Mouse (Mus musculus): ENCODE results near the gene Lmnb2.

Gene Lmnb2

GRCm38 (mm10) chr10:80946684-80947437 lies 28.8 kb upstream of the Lmnb2 start:
- no peak for DNase-seq (ENCODE audit: low spot score in 2 of 2)

DNA sequence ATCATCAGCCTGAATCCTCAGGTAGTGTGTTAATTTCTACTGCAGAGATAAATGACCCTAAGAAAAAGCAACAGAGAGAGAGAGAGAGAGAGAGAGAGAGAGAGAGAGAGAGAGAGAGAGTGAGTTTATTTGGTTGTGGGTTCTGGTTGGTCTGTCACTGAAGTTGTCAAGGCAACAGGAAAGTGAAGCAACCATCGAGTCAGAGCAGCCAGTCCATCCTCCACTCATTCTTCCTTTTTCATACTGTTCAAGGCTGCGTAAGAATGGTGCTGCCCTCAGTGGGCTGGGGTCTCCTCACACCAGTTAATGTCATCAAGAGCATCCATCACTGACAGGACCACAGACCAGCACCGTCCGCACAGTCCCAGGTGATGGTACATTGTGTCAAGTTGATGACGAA lies 26.2 kb upstream of the Lmnb2 start:
- no peak for DNase-seq (ENCODE audit: low spot score in 2 of 2)

DNA sequence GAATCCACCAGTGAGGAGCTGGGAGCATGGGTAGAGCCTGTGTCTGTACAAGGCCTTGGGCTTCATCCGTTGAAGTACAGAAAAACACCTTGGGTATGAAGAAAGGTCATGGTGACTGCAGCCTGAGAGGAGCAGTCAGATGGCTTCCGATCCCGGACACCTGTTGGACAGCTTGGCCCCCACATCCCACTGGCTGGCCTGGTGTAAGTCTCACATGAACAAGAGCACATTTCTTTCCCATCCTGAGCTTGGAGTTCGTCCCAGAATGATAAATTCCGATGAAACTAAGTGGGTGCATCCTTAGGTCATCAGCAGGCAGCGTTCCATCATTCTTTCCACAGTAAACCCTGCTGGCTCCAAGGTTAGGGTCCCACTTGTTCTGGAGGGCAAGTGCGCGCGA lies 25.7 kb upstream of the Lmnb2 start:
- DNase-seq (ENCODE audit: low spot score in 2 of 2), result no peak

- DNase-seq (ENCODE audit: low spot score in 2 of 2), result no peak
These were observed 24.9 kb upstream of the Lmnb2 start for GRCm38 (mm10) chr10:80942919-80943318.

- no peak for DNase-seq (ENCODE audit: low spot score in 2 of 2)
These were observed 22.9 kb upstream of the Lmnb2 start for GRCm38 (mm10) chr10:80940988-80941347.

GRCm38 (mm10) chr10:80940320-80940987 lies 22.4 kb upstream of the Lmnb2 start:
- no peak for DNase-seq (ENCODE audit: low spot score in 2 of 2)

DNA sequence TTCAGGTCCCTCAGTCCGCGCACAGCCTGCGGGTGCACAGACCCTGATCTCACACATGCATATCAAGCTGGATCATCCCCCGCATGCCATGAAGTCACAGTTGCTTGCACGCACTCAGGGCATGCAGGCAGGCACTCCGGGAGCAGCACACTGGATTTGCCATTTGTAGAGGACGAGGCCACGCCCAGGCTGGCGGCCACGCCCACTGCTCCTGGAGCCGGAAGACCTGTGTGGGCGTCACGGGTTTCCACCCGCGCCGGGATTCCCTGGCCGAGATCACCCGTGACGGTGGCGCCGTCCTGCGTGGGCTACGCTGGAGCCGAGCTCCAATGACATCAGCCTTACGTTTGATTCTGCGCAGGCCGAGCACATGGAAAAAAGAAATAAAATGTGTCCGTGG lies 21.6 kb upstream of the Lmnb2 start:
- peak; percentile 74 to 79 for DNase-seq (ENCODE audit: low spot score in 2 of 2)

GRCm38 (mm10) chr10:80938831-80939550 lies 20.9 kb upstream of the Lmnb2 start:
- DNase-seq (ENCODE audit: low spot score in 2 of 2), result no peak

DNA sequence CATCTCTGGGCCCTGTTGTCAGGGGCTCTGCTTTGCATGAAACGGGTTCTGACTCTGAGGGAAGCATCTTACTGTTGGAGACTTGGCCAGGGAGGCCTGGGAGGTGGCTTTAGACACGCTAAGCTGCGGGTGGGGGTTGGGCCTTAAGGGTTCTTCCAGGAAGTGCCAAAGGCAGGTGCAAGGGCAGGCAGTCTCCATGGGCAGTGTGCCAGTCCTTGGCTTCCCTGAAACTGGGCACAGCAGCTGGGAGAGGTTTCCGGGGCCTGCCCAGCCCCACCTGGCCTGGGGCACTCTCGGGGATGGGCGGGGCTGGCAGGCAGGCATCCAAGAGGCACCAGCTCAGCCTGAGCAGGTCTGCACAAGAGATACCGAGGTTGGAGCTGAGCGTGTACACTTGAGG lies 19.6 kb upstream of the Lmnb2 start:
- no peak for DNase-seq (ENCODE audit: low spot score in 2 of 2)

DNA sequence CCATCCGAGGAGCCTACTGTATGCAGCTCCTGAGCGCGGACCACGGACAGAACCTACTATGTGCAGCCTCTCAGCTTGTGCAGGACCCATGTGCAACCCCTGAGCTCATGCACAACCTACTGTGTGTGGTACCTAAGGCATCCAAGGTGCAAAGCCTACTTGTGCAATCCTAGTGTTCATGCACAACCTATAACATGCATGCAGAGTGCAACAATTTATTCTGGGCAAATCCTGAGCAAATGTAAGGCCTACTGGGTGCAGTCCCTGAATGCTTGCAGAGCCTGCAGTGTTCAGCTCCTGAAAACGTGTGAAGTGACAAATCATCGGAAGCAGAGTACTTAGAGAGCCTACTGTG lies 18.7 kb upstream of the Lmnb2 start:
- no peak for DNase-seq (ENCODE audit: low spot score in 2 of 2)

GRCm38 (mm10) chr10:80936135-80936809 lies 18.2 kb upstream of the Lmnb2 start:
- DNase-seq (ENCODE audit: low spot score in 2 of 2), result no peak

DNA sequence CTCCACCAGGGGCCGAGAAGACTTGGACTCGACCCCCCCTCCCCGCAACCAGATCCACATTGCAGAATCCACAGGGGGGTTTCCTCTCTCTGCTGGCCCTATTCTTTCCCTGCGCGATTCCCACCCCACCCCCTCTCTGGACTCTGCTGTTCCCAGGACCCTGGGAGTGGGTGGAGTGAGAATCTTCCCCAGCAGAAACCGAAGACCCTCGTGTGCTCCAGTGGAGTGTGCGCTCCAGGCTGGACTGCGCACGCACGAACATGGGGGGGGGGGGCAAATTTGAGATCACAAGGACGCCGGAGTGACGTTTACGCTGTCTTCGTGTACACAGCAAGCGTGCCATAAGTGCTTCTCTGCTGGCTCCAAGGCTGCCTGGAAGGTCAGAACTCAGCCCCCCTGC lies 17.7 kb upstream of the Lmnb2 start:
- no peak for DNase-seq (ENCODE audit: low spot score in 2 of 2)

- DNase-seq (ENCODE audit: low spot score in 2 of 2), result no peak
These were observed 17.2 kb upstream of the Lmnb2 start for GRCm38 (mm10) chr10:80935241-80935640.

- DNase-seq (ENCODE audit: low spot score in 2 of 2), result no peak
These were observed 16.3 kb upstream of the Lmnb2 start for GRCm38 (mm10) chr10:80934136-80934985.

DNA sequence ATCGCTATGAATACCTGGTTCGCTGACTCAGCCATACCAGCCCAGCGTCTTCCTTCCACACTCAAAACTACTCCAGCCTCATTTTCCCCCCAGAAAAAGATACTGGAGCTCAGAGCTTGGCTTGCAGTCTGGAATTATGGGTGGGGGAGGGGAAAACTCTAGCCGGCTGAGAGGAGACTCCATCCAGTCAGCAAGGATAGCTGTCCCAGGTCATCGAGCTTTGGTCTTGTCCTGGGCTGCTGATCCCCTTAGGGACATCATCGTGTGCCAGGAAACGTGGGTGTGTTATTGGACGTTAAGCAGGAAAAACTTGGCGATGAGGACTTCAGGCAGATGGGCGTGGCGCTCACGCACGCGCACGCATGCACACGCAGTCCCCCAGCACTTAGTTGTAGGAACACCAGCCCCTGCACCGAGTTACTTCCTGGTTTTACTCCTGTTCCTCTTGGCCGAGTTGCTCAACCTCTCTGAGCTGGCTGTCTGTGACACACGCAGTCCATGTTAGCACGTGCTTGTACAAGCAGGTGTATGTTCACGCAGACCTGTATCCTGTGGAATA lies 15.5 kb upstream of the Lmnb2 start:
- DNase-seq (ENCODE audit: low spot score in 2 of 2), result no peak

DNA sequence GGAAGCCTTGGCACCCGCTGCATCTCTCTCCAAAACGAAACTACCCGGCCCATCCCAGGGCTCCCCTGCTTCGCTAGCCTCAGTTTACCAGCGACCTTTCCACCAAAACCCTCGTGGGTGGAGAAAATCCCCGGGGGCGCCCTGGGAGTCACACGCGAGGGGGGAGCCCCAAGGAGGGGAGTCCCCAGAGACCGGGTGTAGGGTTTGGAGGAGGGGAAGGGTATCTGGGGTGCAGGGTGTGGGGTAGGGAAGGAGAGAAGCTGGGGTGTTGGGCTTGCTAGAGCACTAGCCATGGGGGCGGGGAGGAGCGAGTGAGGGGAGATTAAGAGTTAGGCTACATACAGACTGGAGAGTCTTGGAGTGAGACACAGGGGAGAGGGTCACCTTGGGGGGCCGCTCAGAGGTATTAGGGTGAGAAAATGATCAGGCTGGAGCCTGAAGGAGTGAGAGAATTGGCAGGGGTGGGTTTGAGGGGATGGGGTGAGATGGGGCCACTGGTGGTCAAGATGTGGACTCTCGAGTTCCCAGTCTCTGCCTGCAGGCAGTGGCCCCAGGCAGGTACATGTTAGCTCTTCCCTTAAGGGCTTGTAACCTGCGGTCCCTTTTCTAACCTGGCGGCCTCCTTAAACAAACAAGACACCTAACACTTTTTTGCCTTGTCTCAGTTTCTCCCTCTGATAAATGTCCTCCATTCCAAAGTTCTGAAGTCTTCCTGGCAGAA lies 14.8 kb upstream of the Lmnb2 start:
- no peak for DNase-seq (ENCODE audit: low spot score in 2 of 2)

DNA sequence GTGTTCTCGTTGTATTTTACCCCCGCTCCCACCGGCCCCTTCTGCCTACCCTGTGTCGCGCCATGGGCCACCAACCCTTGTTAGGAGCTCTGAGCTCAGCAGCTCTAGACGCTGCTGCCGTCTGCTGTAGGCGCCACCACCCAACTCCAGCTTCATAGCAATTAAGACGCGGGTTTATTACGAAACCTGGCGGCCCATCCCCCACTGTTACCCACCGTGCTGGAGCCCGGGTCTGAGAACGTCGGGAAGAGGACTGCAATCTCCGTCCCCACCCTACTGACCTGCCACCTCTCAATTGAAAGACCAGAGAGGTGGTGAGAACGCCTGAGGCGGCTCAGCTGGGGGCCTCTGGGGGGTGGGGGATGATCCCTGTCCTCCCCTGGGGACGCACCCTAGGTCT lies 14.2 kb upstream of the Lmnb2 start:
- DNase-seq (ENCODE audit: low spot score in 2 of 2), result no peak

GRCm38 (mm10) chr10:80931695-80932094 lies 13.7 kb upstream of the Lmnb2 start:
- DNase-seq (ENCODE audit: low spot score in 2 of 2), result no peak

DNA sequence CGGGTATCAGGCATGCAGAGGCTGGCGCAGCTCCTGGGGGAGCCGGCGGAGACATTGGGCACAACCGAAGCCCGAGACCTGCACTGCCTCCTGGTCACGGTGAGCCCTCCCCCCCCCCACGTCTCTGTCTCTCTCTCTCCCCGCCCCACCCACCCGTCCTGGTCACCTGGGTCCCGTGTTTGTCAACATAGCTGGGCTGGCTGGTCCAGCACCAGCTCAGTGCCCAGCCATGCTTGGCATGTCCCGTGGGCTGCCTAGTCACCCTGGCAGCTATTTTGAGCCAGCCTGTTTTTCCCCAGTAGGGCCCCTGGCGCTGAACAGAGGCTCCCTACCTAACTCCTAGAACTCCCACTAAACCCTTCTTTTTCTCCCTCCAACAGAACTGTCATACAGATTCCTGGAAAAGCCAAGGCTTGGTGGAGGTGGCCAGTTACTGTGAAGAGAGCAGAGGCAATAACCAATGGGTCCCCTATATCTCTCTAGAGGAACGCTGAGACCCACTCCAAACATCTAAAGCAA lies 13.2 kb upstream of the Lmnb2 start:
- no peak for DNase-seq (ENCODE audit: low spot score in 2 of 2)

All from right cerebral cortex, postnatal 36 days (tissue).